Mouse (Mus musculus) testis, postnatal 14 days (tissue): Measurements from ENCODE around the gene 3110001I22Rik.

Experiments
- DNase-seq: peaks from one replicate; pipeline ENCODE4 v3.0.0; 2021; ENCODE audit warnings: low spot score

3110001I22Rik gene

GRCm38 (mm10) chr16:13722937-13723336, 51.2 kb downstream of the 3110001I22Rik start:
- DNase-seq = no peak

DNA sequence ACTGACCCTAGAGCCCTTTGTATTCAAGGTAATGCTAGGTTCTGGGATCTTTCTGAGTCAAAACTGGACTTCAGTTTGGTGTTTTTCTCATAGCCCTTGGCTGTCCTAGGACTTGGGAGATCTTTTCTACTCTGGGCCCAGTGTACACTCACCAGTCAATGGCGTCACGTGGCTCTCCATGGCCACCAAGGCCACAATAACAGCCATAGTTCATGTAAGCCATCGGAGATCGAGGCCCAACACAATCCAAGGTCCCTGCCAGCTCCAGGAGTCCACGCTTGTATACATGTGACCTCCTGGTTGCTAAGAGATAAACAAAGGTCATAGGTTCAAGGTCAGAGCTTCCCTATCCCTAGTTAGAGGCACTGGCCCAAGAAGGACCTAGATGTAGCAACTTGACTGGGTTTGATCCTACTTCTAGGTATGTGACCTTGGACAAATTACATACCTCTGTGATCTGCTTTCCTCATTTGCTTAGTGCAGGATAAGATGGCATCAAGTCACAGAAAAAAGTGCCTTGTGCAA, 56.1 kb downstream of the 3110001I22Rik start:
- DNase-seq = no peak
